Mouse (Mus musculus) myocyte (in vitro differentiated cells): ENCODE measurements at regions not wholly inside any gene's neighbourhood (a gene's known extent, or its start where the extent isn't known, plus 50 kb on each side); places are given as distances from the start of the nearest gene placed in this dataset.

Source experiments
- H3K27me3 ChIP-seq: one replicate; pipeline ENCODE4 v1.6.1; 2011; ENCODE audit not compliant: control insufficient read depth, insufficient read depth, insufficient read length
- H3K36me3 ChIP-seq: one replicate; pipeline ENCODE4 v1.6.1; 2011; ENCODE audit not compliant: control insufficient read depth, insufficient read depth
- H3K4me2 ChIP-seq: one replicate; pipeline ENCODE4 v1.6.1; 2011; ENCODE audit warnings: low read depth, control low read depth
- H3K4me3 ChIP-seq: one replicate; pipeline ENCODE4 v1.5.1; 2011; ENCODE audit warnings: mild to moderate bottlenecking, control low read depth, moderate library complexity
- H3K79me2 ChIP-seq: one replicate; pipeline ENCODE4 v1.6.1; 2011; ENCODE audit not compliant: control insufficient read depth, insufficient read depth
- H3ac ChIP-seq: one replicate; pipeline ENCODE4 v1.6.1; 2011; ENCODE audit not compliant: control insufficient read depth, insufficient read length
- CEBPB ChIP-seq: IDR thresholded peaks from 2 replicates; pipeline ENCODE4 v1.6.1; 2011; ENCODE audit warnings: mild to moderate bottlenecking, moderate library complexity; ENCODE audit not compliant: poor library complexity, insufficient read depth, severe bottlenecking
- E2F4 ChIP-seq: IDR thresholded peaks from one replicate; pipeline ENCODE4 v1.6.1; 2011; ENCODE audit warnings: mild to moderate bottlenecking, control low read depth, moderate library complexity; ENCODE audit not compliant: insufficient read depth
- MAX ChIP-seq: IDR thresholded peaks from one replicate; pipeline ENCODE4 v1.6.1; 2011; ENCODE audit warnings: low read depth, mild to moderate bottlenecking, control low read depth
- MYOD1 ChIP-seq, 3 experiments: IDR thresholded peaks; one replicate each; pipeline ENCODE4 v1.6.1; 2011; ENCODE audit warnings: control low read depth in 2 of 3, low read depth in 2 of 3, mild to moderate bottlenecking in 2 of 3, moderate library complexity in 1 of 3; ENCODE audit not compliant: insufficient read length in 2 of 3, control insufficient read depth in 1 of 3
- MYOG ChIP-seq, 3 experiments: IDR thresholded peaks; one replicate each; pipeline ENCODE4 v1.6.1; 2011; ENCODE audit warnings: control low read depth in 2 of 3, low read depth in 2 of 3, mild to moderate bottlenecking in 2 of 3; ENCODE audit not compliant: insufficient read length in 2 of 3, control insufficient read depth in 1 of 3, insufficient read depth in 1 of 3
- POLR2A ChIP-seq: IDR thresholded peaks from one replicate; pipeline ENCODE4 v1.6.1; 2011; ENCODE audit warnings: low read depth, mild to moderate bottlenecking, control low read depth, moderate library complexity; ENCODE audit not compliant: insufficient read length
- POLR2AphosphoS2 ChIP-seq: IDR thresholded peaks from one replicate; pipeline ENCODE4 v1.6.1; 2011; ENCODE audit warnings: low read depth, control low read depth; ENCODE audit not compliant: insufficient read length
- REST ChIP-seq: IDR thresholded peaks from one replicate; pipeline ENCODE4 v1.6.1; 2011; ENCODE audit warnings: mild to moderate bottlenecking, control low read depth, moderate library complexity; ENCODE audit not compliant: insufficient read depth, insufficient read length
- SRF ChIP-seq: IDR thresholded peaks from one replicate; pipeline ENCODE4 v1.6.1; 2011; ENCODE audit warnings: low read depth; ENCODE audit not compliant: control insufficient read depth, insufficient read length
- TCF12 ChIP-seq: IDR thresholded peaks from one replicate; pipeline ENCODE4 v1.6.1; 2011; ENCODE audit warnings: mild to moderate bottlenecking, control low read depth; ENCODE audit not compliant: poor library complexity, insufficient read depth, severe bottlenecking
- TCF3 ChIP-seq: IDR thresholded peaks from one replicate; pipeline ENCODE4 v1.6.1; 2011; ENCODE audit warnings: low read depth, control low read depth; ENCODE audit not compliant: insufficient read length
- USF1 ChIP-seq: IDR thresholded peaks from one replicate; pipeline ENCODE4 v1.6.1; 2011; ENCODE audit warnings: low read depth, mild to moderate bottlenecking, control low read depth, moderate library complexity

GRCm38 (mm10) chr12:27757641-27758040 lies 415.3 kb upstream of the Sox11 start:
- Histone ChIP-seq H3K4me2 (no peak overlapping the region), H3K79me2 (no peaks in the 10 kb centered on the region), H3K4me3 (no peak overlapping the region), H3ac (no peak overlapping the region), H3K36me3 (no peaks in the 10 kb centered on the region), H3K27me3 (no peaks in the 10 kb centered on the region)
- TF ChIP-seq POLR2AphosphoS2 (no peak), MYOG (IDR thresholded peaks at IDR 0.05; ENCODE audit: control insufficient read depth in 1 of 3, insufficient read depth in 1 of 3, insufficient read length in 2 of 3, low read depth in 2 of 3) (no peak), REST (no peak), CEBPB (no peak), E2F4 (no peak), MAX (no peak), USF1 (no peak), TCF3 (no peak), MYOD1 (IDR thresholded peaks at IDR 0.05; ENCODE audit: control insufficient read depth in 1 of 3, insufficient read length in 2 of 3, low read depth in 2 of 3) (no peak), SRF (no peak), POLR2A (no peak), TCF12 (no peak)

DNA sequence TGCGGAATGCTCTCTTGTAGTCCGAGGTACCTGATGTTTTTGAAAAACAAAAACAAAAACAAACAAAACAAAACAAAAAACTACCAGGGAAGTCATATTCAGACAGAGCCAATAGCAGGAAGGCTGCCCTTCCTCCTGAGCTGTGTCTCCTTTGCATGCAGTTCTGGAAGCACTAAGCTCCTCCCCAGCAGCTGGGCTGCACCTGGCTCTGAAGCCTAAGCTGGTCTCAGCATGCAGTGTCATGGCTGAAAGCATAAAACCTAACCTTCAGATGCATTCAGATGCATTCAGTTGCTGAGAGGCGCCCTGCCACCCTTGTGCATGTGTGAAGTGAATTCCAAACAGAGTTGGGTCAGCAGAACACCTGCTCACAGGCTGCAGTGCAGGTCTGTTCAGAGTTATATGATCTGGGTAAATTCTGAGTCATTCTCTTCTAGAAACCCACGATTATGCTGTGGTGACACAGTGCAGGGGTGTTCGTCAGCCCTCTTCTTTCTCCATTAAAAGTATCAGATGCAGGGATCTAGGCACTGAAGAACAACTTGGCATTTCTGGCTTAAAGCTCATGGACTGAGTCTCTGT lies 382.3 kb upstream of the Sox11 start:
- no peaks in the 10 kb centered on the region for H3K79me2 ChIP-seq

GRCm38 (mm10) chr12:27680459-27680858 lies 338.1 kb upstream of the Sox11 start:
- Histone ChIP-seq H3K4me3 (no peak overlapping the region), H3K4me2 (no peak overlapping the region), H3ac (no peak overlapping the region), H3K79me2 (no peaks in the 10 kb centered on the region), H3K36me3 (no peaks in the 10 kb centered on the region), H3K27me3 (no peaks in the 10 kb centered on the region)
- TF ChIP-seq E2F4 (no peak), CEBPB (no peak), SRF (no peak), REST (no peak), MAX (no peak), USF1 (no peak), TCF12 (no peak), MYOD1 (IDR thresholded peaks at IDR 0.05; ENCODE audit: control insufficient read depth in 1 of 3, insufficient read length in 2 of 3, low read depth in 2 of 3) (no peak)

More for the DNA sequence above, 382.3 kb upstream of the Sox11 start:
- TF ChIP-seq POLR2AphosphoS2 (no peak), USF1 (no peak), MAX (no peak), MYOG (IDR thresholded peaks at IDR 0.05; ENCODE audit: control insufficient read depth in 1 of 3, insufficient read depth in 1 of 3, insufficient read length in 2 of 3, low read depth in 2 of 3) (no peak), CEBPB (no peak), TCF3 (no peak), MYOD1 (IDR thresholded peaks at IDR 0.05; ENCODE audit: control insufficient read depth in 1 of 3, insufficient read length in 2 of 3, low read depth in 2 of 3) (no peak), REST (no peak), E2F4 (no peak), TCF12 (no peak), POLR2A (no peak), SRF (no peak)
- Histone ChIP-seq H3K36me3 (no peaks in the 10 kb centered on the region), H3ac (no peak overlapping the region), H3K27me3 (no peaks in the 10 kb centered on the region), H3K4me3 (no peak overlapping the region), H3K4me2 (no peak overlapping the region)

DNA sequence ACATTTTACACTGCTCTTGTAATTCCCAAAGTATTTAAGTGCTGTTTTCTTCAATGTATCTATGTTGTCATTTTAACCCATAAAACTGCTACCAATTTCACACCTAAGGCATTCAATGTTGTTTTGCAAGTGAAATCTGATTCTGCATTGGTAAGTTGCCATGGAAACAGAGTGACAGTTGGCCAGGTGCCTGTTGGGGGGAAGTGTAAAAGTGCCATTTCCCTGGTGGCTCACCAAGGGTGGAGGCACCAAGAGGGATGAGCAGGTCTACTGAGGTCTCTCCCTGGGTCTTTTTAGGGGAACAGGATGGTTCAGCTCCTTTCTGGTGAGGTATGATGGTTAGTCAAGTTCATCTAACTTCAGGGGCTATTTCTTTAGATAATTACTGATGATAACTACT lies 331.0 kb upstream of the Sox11 start:
- TF ChIP-seq MYOD1 (IDR thresholded peaks at IDR 0.05; ENCODE audit: control insufficient read depth in 1 of 3, insufficient read length in 2 of 3, low read depth in 2 of 3) (no peak), POLR2A (no peak), SRF (no peak), TCF12 (no peak), POLR2AphosphoS2 (no peak), MAX (no peak), MYOG (IDR thresholded peaks at IDR 0.05; ENCODE audit: control insufficient read depth in 1 of 3, insufficient read depth in 1 of 3, insufficient read length in 2 of 3, low read depth in 2 of 3) (no peak), USF1 (no peak), CEBPB (no peak), REST (no peak)
- Histone ChIP-seq H3K27me3 (no peaks in the 10 kb centered on the region), H3K4me3 (no peak overlapping the region), H3K4me2 (no peak overlapping the region), H3K36me3 (no peaks in the 10 kb centered on the region), H3K79me2 (no peaks in the 10 kb centered on the region), H3ac (no peak overlapping the region)

DNA sequence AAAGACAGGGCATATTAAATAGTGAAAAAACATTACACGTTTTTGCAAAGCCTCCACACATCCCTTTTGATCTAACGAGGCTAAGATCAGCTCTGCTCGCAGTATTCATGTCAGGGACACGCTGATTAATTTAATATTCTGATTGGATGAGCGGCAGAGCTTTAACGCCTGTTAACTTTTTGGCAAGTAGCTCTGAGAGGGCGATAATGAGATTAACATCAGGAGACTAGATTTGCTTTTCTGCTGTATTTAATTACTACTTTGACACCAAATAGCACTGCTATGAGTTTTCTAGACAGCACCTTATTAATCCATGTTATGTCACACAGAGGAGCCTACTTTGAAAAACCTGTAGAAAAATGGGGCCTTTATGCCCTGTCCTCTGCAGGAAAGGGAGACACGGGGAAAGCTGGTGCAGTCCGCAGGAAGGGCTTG lies 328.3 kb upstream of the Sox11 start:
- Histone ChIP-seq H3K79me2 (no peaks in the 10 kb centered on the region), H3K4me2 (no peak overlapping the region), H3K36me3 (no peaks in the 10 kb centered on the region), H3K4me3 (no peak overlapping the region), H3ac (no peak overlapping the region), H3K27me3 (no peaks in the 10 kb centered on the region)
- TF ChIP-seq MYOG (IDR thresholded peaks at IDR 0.05; ENCODE audit: control insufficient read depth in 1 of 3, insufficient read depth in 1 of 3, insufficient read length in 2 of 3, low read depth in 2 of 3) = no peak
- TF ChIP-seq CEBPB = no peak
- TF ChIP-seq SRF = no peak
- TF ChIP-seq POLR2AphosphoS2 = no peak
